Mouse (Mus musculus): Measurements from ENCODE around the gene 3110021N24Rik.
A peak's percentile ranks its signal among the peaks of the same experiment; 100 is the strongest.
"Not testable (repeated sequence)": the region's sequence is repeated elsewhere in the genome, so short reads cannot be mapped to it uniquely, and the experiment has no call there.

Gene 3110021N24Rik

GRCm38 (mm10) chr4:108719349-108719748 is at the start of gene 3110021N24Rik:
Gene 3110021N24Rik (plus strand): TSS chr4:108719649.
- DNase-seq (ENCODE audit: low spot score in 2 of 2), result no peak

- DNase-seq (ENCODE audit: low spot score in 2 of 2), result no peak
Measured at GRCm38 (mm10) chr4:108686156-108686555, 33.3 kb upstream of the 3110021N24Rik start.

- DNase-seq (ENCODE audit: low spot score in 2 of 2), result not testable (repeated sequence)
Measured at GRCm38 (mm10) chr4:108687098-108687497, 32.4 kb upstream of the 3110021N24Rik start.

- no peak for DNase-seq (ENCODE audit: low spot score in 2 of 2)
Measured at GRCm38 (mm10) chr4:108690479-108690878, 29.0 kb upstream of the 3110021N24Rik start.

- DNase-seq (ENCODE audit: low spot score in 2 of 2), result no peak
Measured at GRCm38 (mm10) chr4:108691469-108691868, 28.0 kb upstream of the 3110021N24Rik start.

- no peak for DNase-seq (ENCODE audit: low spot score in 2 of 2)
Measured at GRCm38 (mm10) chr4:108696934-108697333, 22.5 kb upstream of the 3110021N24Rik start.

GRCm38 (mm10) chr4:108708209-108708608 is 11.2 kb upstream of the 3110021N24Rik start:
- DNase-seq (ENCODE audit: low spot score in 2 of 2), result no peak

- no peak for DNase-seq (ENCODE audit: low spot score in 2 of 2)
Measured at GRCm38 (mm10) chr4:108721245-108721784, 1.9 kb downstream of the 3110021N24Rik start.

GRCm38 (mm10) chr4:108724102-108724501 is 4.7 kb downstream of the 3110021N24Rik start:
- no peak for DNase-seq (ENCODE audit: low spot score in 2 of 2)

GRCm38 (mm10) chr4:108730450-108730849 is 11.0 kb downstream of the 3110021N24Rik start:
- DNase-seq (ENCODE audit: low spot score in 2 of 2), result no peak

- no peak for DNase-seq (ENCODE audit: low spot score in 2 of 2)
Measured at GRCm38 (mm10) chr4:108731582-108731981, 12.1 kb downstream of the 3110021N24Rik start.

- DNase-seq (ENCODE audit: low spot score in 2 of 2), result no peak
Measured at GRCm38 (mm10) chr4:108746160-108746873, 26.9 kb downstream of the 3110021N24Rik start.

GRCm38 (mm10) chr4:108759583-108759982 is 40.1 kb downstream of the 3110021N24Rik start:
- no peak for DNase-seq (ENCODE audit: low spot score in 2 of 2)

GRCm38 (mm10) chr4:108768527-108768926 is 49.1 kb downstream of the 3110021N24Rik start:
- no peak for DNase-seq (ENCODE audit: low spot score in 2 of 2)

- DNase-seq (ENCODE audit: low spot score in 2 of 2), result no peak
Measured at GRCm38 (mm10) chr4:108779763-108780056, 60.3 kb downstream of the 3110021N24Rik start.

GRCm38 (mm10) chr4:108780057-108780863 is 60.8 kb downstream of the 3110021N24Rik start, which contains the start of gene Zfyve9:
Gene Zfyve9 (minus strand): TSS chr4:108780798.
- DNase-seq (ENCODE audit: low spot score in 2 of 2), result peak; percentile 73 to 78

- DNase-seq (ENCODE audit: low spot score in 2 of 2), result no peak
Measured at GRCm38 (mm10) chr4:108780864-108781205, 61.4 kb downstream of the 3110021N24Rik start.

- no peak for DNase-seq (ENCODE audit: low spot score in 2 of 2)
Measured at GRCm38 (mm10) chr4:108781596-108781995, 62.1 kb downstream of the 3110021N24Rik start.

- DNase-seq (ENCODE audit: low spot score in 2 of 2), result no peak
Measured at GRCm38 (mm10) chr4:108782421-108783085, 63.1 kb downstream of the 3110021N24Rik start.

GRCm38 (mm10) chr4:108789258-108789936 is 69.9 kb downstream of the 3110021N24Rik start:
- no peak for DNase-seq (ENCODE audit: low spot score in 2 of 2)

GRCm38 (mm10) chr4:108790507-108790906 is 71.1 kb downstream of the 3110021N24Rik start:
- DNase-seq (ENCODE audit: low spot score in 2 of 2), result no peak

GRCm38 (mm10) chr4:108793941-108794340 is 74.5 kb downstream of the 3110021N24Rik start:
- no peak for DNase-seq (ENCODE audit: low spot score in 2 of 2)

All from urinary bladder, postnatal 36 days (tissue).